Mouse (Mus musculus) adrenal gland, postnatal 25 days (tissue): ENCODE measurements around the gene Pip. TPM values are rescaled to one million over a fixed set of nuclear protein-coding genes. Genes with fewer than 3 reads are reported as not detected.

Experiments used
- DNase-seq: peaks from one replicate; pipeline ENCODE4 v3.0.0; 2021; ENCODE audit warnings: mixed read lengths
- long read RNA-seq: library from polyadenylated mRNA; stranded (forward); transcript quantifications from one replicate; pipeline ENCODE4 v2.0.0, GENCODE M21; 2021
- total RNA-seq: library from RNA; stranded (reverse); gene quantifications from 2 replicates; pipeline ENCODE4 v1.2.3, GENCODE M21; 2021

Pip gene
- not detected in 2 replicates for total RNA-seq
- long read RNA-seq, result 0 reads

- no peak for DNase-seq
These were observed at the start of gene Pip for GRCm38 (mm10) chr6:41847235-41847634. Gene Pip, plus strand, starts transcription at chr6:41847535.

DNA sequence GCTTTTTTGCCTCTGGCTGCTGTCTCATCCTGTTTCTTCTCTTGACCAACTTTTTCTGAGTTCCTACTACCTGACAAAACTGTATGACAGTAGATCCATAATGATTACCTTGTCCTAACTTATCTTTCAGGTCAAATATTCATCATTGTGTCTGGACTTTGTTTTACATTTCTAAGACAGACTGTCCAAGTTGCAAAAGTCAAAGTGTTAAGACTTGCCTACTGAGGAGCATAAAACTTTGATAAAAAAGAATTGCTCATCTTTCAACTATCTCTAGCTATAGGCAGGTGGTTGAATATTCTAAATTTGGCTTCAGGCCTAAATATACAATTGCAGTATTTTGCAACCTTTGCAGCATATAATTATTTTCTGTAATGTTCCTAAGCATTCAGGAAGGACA, 23.2 kb upstream of the Pip start:
- DNase-seq, result no peak

DNA sequence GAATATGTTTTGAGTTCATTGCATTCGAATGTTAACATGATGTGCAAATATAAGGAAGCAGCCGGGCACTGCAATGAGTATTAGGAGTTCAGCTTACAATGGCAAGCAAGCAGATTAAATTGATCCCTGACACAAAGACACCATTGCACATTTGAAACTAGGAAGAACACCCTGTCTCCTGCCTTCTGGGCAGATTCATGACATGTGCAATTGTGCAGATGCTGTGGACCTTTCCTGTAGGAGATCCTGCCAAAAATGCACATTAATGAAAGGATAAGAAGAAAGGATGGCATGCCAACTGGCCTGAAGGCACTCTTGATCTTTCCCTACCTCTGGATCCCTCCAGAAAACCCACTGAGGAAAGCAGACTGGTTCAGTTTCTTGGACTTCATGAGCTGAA, 17.8 kb upstream of the Pip start:
- no peak for DNase-seq

DNA sequence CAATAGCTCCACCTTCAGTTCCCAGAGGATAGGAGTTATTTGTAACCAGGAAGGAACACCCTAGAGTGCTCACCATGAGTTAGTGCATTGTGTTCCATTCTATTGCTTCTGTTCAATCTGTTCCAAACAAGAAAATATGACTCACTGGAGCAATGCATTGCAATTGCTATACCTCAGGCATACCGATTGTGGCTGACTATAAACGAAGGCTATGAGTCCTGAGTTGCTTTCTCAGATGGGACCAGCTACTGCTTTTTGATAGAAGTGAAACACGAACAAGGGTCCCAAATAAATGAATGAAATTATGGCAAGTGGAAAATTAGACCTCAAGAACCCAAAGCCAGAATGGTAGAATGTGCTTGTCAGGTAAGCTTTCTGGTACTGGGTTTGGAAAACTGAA, 5.4 kb downstream of the Pip start, which contains the start of gene Sval2:
Gene Sval2, plus strand, starts transcription at position 301 of the 400 bp plus-strand sequence.
- DNase-seq, result no peak

- DNase-seq, result no peak
These were observed 16.7 kb downstream of the Pip start for GRCm38 (mm10) chr6:41864038-41864437.

Other genes starting within 250 kb of the Pip start
- 24.7 and 30.3 TPM in 2 replicates for gene Ephb6, start 242.1 kb upstream of the Pip start, total RNA-seq
- gene Trpv6, start 211.1 kb upstream of the Pip start, total RNA-seq, result not detected in 2 replicates
- gene Trpv5, start 166.8 kb upstream of the Pip start, total RNA-seq, result not detected in 2 replicates
- not detected in 2 replicates for gene Llcfc1, start 163.1 kb upstream of the Pip start, total RNA-seq
- gene Kel, start 143.2 kb upstream of the Pip start, total RNA-seq, result not detected in 2 replicates
- not detected in 2 replicates for gene Olfr459, start 72.4 kb upstream of the Pip start, total RNA-seq
- gene Sval2, start 5.5 kb downstream of the Pip start, total RNA-seq, result not detected in 2 replicates
- not detected in 2 replicates for gene Sval1, start 104.1 kb downstream of the Pip start, total RNA-seq
- gene Sval3, start 120.6 kb downstream of the Pip start, total RNA-seq, result not detected in 2 replicates
- gene Sva, start 190.9 kb downstream of the Pip start, total RNA-seq, result not detected in 2 replicates